ENCODE assay signal across 24 mouse cellular contexts in the genomic region with DNA sequence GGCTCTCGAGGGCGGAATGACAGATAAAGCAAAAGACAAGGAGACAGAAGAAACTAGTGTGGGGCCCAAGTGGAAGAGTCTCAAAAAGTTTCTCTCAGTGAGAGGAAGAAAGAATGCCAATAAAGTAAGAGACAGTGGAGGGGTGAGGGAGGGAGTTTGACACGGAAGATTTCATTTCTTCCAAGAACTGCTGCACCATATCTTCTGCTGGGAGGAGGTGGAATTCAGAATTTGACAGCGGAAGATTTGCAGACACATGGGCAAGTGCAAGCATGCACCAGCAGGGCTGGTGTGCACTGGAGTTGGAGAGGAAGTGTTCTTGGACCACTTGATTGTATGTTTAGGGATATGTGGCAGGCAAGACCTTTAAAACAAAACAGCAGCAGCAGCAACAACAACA.
DNase-seq lines count a peak whose midpoint lies in the region; ATAC-seq lines count a peak whose summit lies in the region.
"Had no signal": no experiment of that assay in that cellular context is flagged by ENCODE, and none has a peak within 500 bp of the region (broad histone marks: within the 10 kb centered on the region; RNA-seq: fewer than 3 reads in every experiment).

No protein-coding gene starts in this region.

- H3K36me3 ChIP-seq in embryonic facial prominence, embryonic 12.5 days: no peaks in the 10 kb centered on the region
- peaks cover 5% of the 10 kb centered on the region; the same call in 1 of the 2 replicates for H3K36me3 ChIP-seq in embryonic facial prominence, embryonic 10.5 days (replicated peaks)
- no peaks in the 10 kb centered on the region for H3K36me3 ChIP-seq in heart, embryonic 12.5 days
- H3K36me3 ChIP-seq in kidney, embryonic 15.5 days: no peaks in the 10 kb centered on the region
- H3K36me3 ChIP-seq: forebrain, embryonic 10.5 days; hindbrain, embryonic 13.5 days; liver, embryonic 15.5 days; lung, embryonic 15.5 days; midbrain, embryonic 13.5 days; neural tube, embryonic 12.5 days had no signal

- DNase-seq in embryonic facial prominence, embryonic 10.5 days (ENCODE audit: low spot score): no peak
- no peak for DNase-seq in heart, adult 8-10 months (ENCODE audit: low spot score)
- no peak for DNase-seq in kidney, adult 18-20 months
- no peak for DNase-seq in adrenal gland, postnatal 4 days (ENCODE audit: low spot score in 2 of 2)
- DNase-seq: adrenal gland, adult 8-10 months; cerebellum, adult 2 months; gastrocnemius, postnatal 14 days; kidney, adult 11 months; kidney, postnatal 14 days; liver; thymus, adult 18-20 months; thymus, postnatal 36 days had no signal

- no peaks in the 10 kb centered on the region for H3K27me3 ChIP-seq in embryonic facial prominence, embryonic 12.5 days
- no peaks in the 10 kb centered on the region for H3K27me3 ChIP-seq in embryonic facial prominence, embryonic 10.5 days (replicated peaks; ENCODE audit: low read depth, poor library complexity, severe bottlenecking)
- no peaks in the 10 kb centered on the region for H3K27me3 ChIP-seq in heart, embryonic 12.5 days (replicated peaks)
- no peaks in the 10 kb centered on the region for H3K27me3 ChIP-seq in kidney, embryonic 15.5 days
- H3K27me3 ChIP-seq: hindbrain, embryonic 13.5 days; lung, embryonic 15.5 days; megakaryocyte, embryonic 14.5 days; midbrain, embryonic 13.5 days; neural tube, embryonic 12.5 days had no signal

- 80% methylated on average over 4 of the region's 4 CpGs for WGBS in embryonic facial prominence, embryonic 12.5 days
- WGBS in embryonic facial prominence, embryonic 10.5 days: 84% methylated on average over 4 of the region's 4 CpGs
- 54% methylated on average over 4 of the region's 4 CpGs for WGBS in heart, embryonic 12.5 days
- WGBS in kidney, embryonic 15.5 days: 68% methylated on average over 4 of the region's 4 CpGs

- H3K4me1 ChIP-seq in embryonic facial prominence, embryonic 12.5 days: peaks cover 27% of the 10 kb centered on the region
- peaks cover 30% of the 10 kb centered on the region for H3K4me1 ChIP-seq in embryonic facial prominence, embryonic 10.5 days
- H3K4me1 ChIP-seq in heart, embryonic 12.5 days (replicated peaks): peaks cover 39% of the 10 kb centered on the region
- H3K4me1 ChIP-seq in kidney, embryonic 15.5 days: peaks cover 52% of the 10 kb centered on the region
- H3K4me1 ChIP-seq: liver, embryonic 15.5 days had no signal

- no peak for ATAC-seq in embryonic facial prominence, embryonic 12.5 days (ENCODE audit: insufficient number of reproducible peaks, insufficient read depth, low FRiP score, low TSS enrichment)
- ATAC-seq in heart, embryonic 12.5 days (ENCODE audit: insufficient number of reproducible peaks, low FRiP score): no peak
- no peak for ATAC-seq in kidney, embryonic 15.5 days (replicated peaks; ENCODE audit: low FRiP score)
- ATAC-seq: activated CD4-positive, CD25-positive, alpha-beta regulatory T cell, adult 4 months had no signal

- no peak overlapping the region for H3K4me3 ChIP-seq in embryonic facial prominence, embryonic 12.5 days
- H3K4me3 ChIP-seq in embryonic facial prominence, embryonic 10.5 days: no peak overlapping the region
- no peak overlapping the region for H3K4me3 ChIP-seq in heart, embryonic 12.5 days
- H3K4me3 ChIP-seq in kidney, embryonic 15.5 days (replicated peaks): no peak overlapping the region
- H3K4me3 ChIP-seq: forebrain, embryonic 10.5 days; hindbrain, embryonic 13.5 days; limb, embryonic 10.5 days; liver, embryonic 15.5 days; lung, embryonic 15.5 days; midbrain, embryonic 13.5 days; neural tube, embryonic 12.5 days had no signal

- H3K27ac ChIP-seq in embryonic facial prominence, embryonic 12.5 days: 0 out of 2 replicates have a peak overlapping the region, but pooled peaks have one; percentile 1
- no peak overlapping the region for H3K27ac ChIP-seq in embryonic facial prominence, embryonic 10.5 days (replicated peaks)
- peak overlapping the region; percentile 78 for H3K27ac ChIP-seq in heart, embryonic 12.5 days (ENCODE audit: poor library complexity, severe bottlenecking)
- H3K27ac ChIP-seq in kidney, embryonic 15.5 days: 0 out of 2 replicates have a peak overlapping the region, but pooled peaks have one; percentile 2
- H3K27ac ChIP-seq: forebrain, embryonic 10.5 days; limb, embryonic 10.5 days; liver, embryonic 15.5 days; lung, embryonic 15.5 days; neural tube, embryonic 12.5 days had no signal

- H3K9me3 ChIP-seq in embryonic facial prominence, embryonic 12.5 days: no peaks in the 10 kb centered on the region
- H3K9me3 ChIP-seq in embryonic facial prominence, embryonic 10.5 days: no peaks in the 10 kb centered on the region
- H3K9me3 ChIP-seq in heart, embryonic 12.5 days (replicated peaks): no peaks in the 10 kb centered on the region
- H3K9me3 ChIP-seq in kidney, embryonic 15.5 days (replicated peaks): no peaks in the 10 kb centered on the region
- H3K9me3 ChIP-seq: forebrain, embryonic 10.5 days; hindbrain, embryonic 13.5 days; limb, embryonic 10.5 days; liver, embryonic 15.5 days; lung, embryonic 15.5 days; megakaryocyte, embryonic 14.5 days; midbrain, embryonic 13.5 days; neural tube, embryonic 12.5 days had no signal

- no peak overlapping the region for H3K9ac ChIP-seq in embryonic facial prominence, embryonic 12.5 days
- H3K9ac ChIP-seq in heart, embryonic 12.5 days: no peak overlapping the region
- H3K9ac ChIP-seq in kidney, embryonic 15.5 days: no peak overlapping the region
- H3K9ac ChIP-seq: hindbrain, embryonic 13.5 days; liver, embryonic 15.5 days; lung, embryonic 15.5 days; midbrain, embryonic 13.5 days; neural tube, embryonic 12.5 days had no signal

- no peak overlapping the region for H3K4me2 ChIP-seq in embryonic facial prominence, embryonic 12.5 days (replicated peaks)
- 0 out of 2 replicates have a peak overlapping the region, but pooled peaks have one; percentile 8 for H3K4me2 ChIP-seq in heart, embryonic 12.5 days
- no peak overlapping the region for H3K4me2 ChIP-seq in kidney, embryonic 15.5 days
- H3K4me2 ChIP-seq: hindbrain, embryonic 13.5 days; liver, embryonic 15.5 days; lung, embryonic 15.5 days; midbrain, embryonic 13.5 days; neural tube, embryonic 12.5 days had no signal
